ENCODE assay signal across 10 mouse cellular contexts in the genomic region with DNA sequence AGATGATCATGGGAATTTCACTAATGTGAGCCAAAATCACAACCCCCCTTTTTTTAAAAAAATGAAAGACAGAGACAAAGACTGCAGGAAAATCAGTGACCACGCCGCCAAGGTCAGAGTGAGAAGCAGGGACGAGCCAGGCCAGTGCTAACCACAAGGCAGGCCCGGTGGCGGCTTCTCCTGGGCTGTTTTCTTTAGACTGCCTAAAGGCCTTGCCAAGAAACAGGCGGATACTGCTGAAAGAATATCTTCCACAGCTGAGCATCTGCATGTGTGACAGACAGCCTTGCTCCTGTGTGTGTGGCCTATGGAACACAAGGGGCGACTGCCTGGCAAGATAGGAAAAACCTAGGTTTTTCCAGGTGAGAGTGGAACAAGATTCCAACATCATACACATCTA.
DNase-seq lines count a peak whose midpoint lies in the region; ATAC-seq and TF ChIP-seq lines count a peak whose summit lies in the region.
"Had no signal": no experiment of that assay in that cellular context is flagged by ENCODE, and none has a peak within 500 bp of the region (broad histone marks: within the 10 kb centered on the region; RNA-seq: fewer than 3 reads in every experiment).

No protein-coding gene starts in this region.

- H3K4me1 ChIP-seq in kidney, adult 2 months (ENCODE audit: control insufficient read depth, insufficient read depth, low read length), result no peaks in the 10 kb centered on the region
- no peaks in the 10 kb centered on the region for H3K4me1 ChIP-seq in forebrain, embryonic 14.5 days (ENCODE audit: control insufficient read depth, insufficient read depth, low read length)
- peaks cover 12% of the 10 kb centered on the region for H3K4me1 ChIP-seq in forebrain, embryonic 10.5 days

- peak; percentile 27 for DNase-seq in kidney, adult 2 months
- DNase-seq in kidney, adult 11 months, result no peak
- peak; percentile 69 to 75 for DNase-seq in adrenal gland, postnatal 36 days
- peak; percentile 40 for DNase-seq in heart, postnatal 10 days
- no peak for DNase-seq in forebrain, embryonic 14.5 days (ENCODE audit: low spot score)
- no peak for DNase-seq in forebrain, embryonic 10.5 days (ENCODE audit: extremely low spot score, low spot score)

- peak overlapping the region; percentile 24 for H3ac ChIP-seq in C2C12 (ENCODE audit: control insufficient read depth, insufficient read length, low read depth)

- no peak for TF ChIP-seq CTCF in kidney, adult 2 months (conservative IDR thresholded peaks at IDR 0.05; ENCODE audit: insufficient read depth, insufficient read length, low read depth, low read length)
- no peak for TF ChIP-seq CTCF in C2C12 (IDR thresholded peaks at IDR 0.05; ENCODE audit: control insufficient read depth, insufficient read depth, insufficient read length)

- peaks cover 66% of the 10 kb centered on the region for H3K79me3 ChIP-seq in C2C12 (ENCODE audit: low read depth)

- H3K79me2 ChIP-seq in C2C12 (ENCODE audit: control insufficient read depth, insufficient read depth), result peaks cover 99% of the 10 kb centered on the region

- intact Hi-C loops in heart, postnatal 10 days (cut with DNase I), result no loop called here

- no peak overlapping the region for H3K9ac ChIP-seq in forebrain, embryonic 14.5 days (ENCODE audit: low read length)
- H3K9ac ChIP-seq: liver, embryonic 14.5 days had no signal

- no peak overlapping the region for H3K4me2 ChIP-seq in forebrain, embryonic 14.5 days (ENCODE audit: low read length)

- no peak overlapping the region for H3K4me3 ChIP-seq in kidney, adult 2 months (ENCODE audit: insufficient read depth, low read depth, low read length)
- H3K4me3 ChIP-seq in C2C12 (ENCODE audit: insufficient read depth, poor library complexity, severe bottlenecking), result no peak overlapping the region
- no peak overlapping the region for H3K4me3 ChIP-seq in forebrain, embryonic 14.5 days (ENCODE audit: low read depth, low read length)
- no peak overlapping the region for H3K4me3 ChIP-seq in forebrain, embryonic 10.5 days

- H3K27me3 ChIP-seq in kidney, adult 2 months (replicated peaks; ENCODE audit: control insufficient read depth, insufficient read depth, low read length), result no peaks in the 10 kb centered on the region
- no peaks in the 10 kb centered on the region for H3K27me3 ChIP-seq in C2C12 (ENCODE audit: control insufficient read depth, insufficient read depth, insufficient read length)
- no peaks in the 10 kb centered on the region for H3K27me3 ChIP-seq in forebrain, embryonic 14.5 days (replicated peaks; ENCODE audit: control insufficient read depth, insufficient read depth, low read length)
- peaks cover 9% of the 10 kb centered on the region for H3K27me3 ChIP-seq in forebrain, embryonic 10.5 days (ENCODE audit: poor library complexity, severe bottlenecking)

- H3K9me3 ChIP-seq in forebrain, embryonic 14.5 days (replicated peaks; ENCODE audit: control insufficient read depth, low read length), result no peaks in the 10 kb centered on the region
- peaks cover 11% of the 10 kb centered on the region; the same call in 1 of the 2 replicates for H3K9me3 ChIP-seq in forebrain, embryonic 10.5 days

- no peak overlapping the region for H3K27ac ChIP-seq in kidney, adult 2 months (ENCODE audit: insufficient read depth, low read depth, low read length)
- H3K27ac ChIP-seq in forebrain, embryonic 14.5 days (ENCODE audit: low read depth, low read length), result no peak overlapping the region
- no peak overlapping the region for H3K27ac ChIP-seq in forebrain, embryonic 10.5 days
- H3K27ac ChIP-seq: liver, embryonic 14.5 days had no signal

- ATAC-seq in forebrain, embryonic 14.5 days, result no peak
- ATAC-seq in megakaryocyte, adult 5-6 weeks (ENCODE audit: poor library complexity, severe bottlenecking), result no peak

- 66% methylated on average over 7 of the region's 7 CpGs for WGBS in kidney, adult 2 months
- WGBS in forebrain, embryonic 14.5 days, result 72% methylated on average over 7 of the region's 7 CpGs
- 85% methylated on average over 7 of the region's 7 CpGs for WGBS in forebrain, embryonic 10.5 days

- TF ChIP-seq POLR2A in kidney, adult 2 months (IDR thresholded peaks at IDR 0.05; ENCODE audit: low read depth, low read length), result no peak

- no peaks in the 10 kb centered on the region for H3K36me3 ChIP-seq in kidney, adult 2 months (ENCODE audit: control insufficient read depth, insufficient read depth, low read length)
- peaks cover 65% of the 10 kb centered on the region for H3K36me3 ChIP-seq in C2C12 (ENCODE audit: control insufficient read depth, insufficient read depth)
- H3K36me3 ChIP-seq in forebrain, embryonic 14.5 days (ENCODE audit: control insufficient read depth, insufficient read depth, low read length), result no peaks in the 10 kb centered on the region
- H3K36me3 ChIP-seq in forebrain, embryonic 10.5 days (replicated peaks), result no peaks in the 10 kb centered on the region
- H3K36me3 ChIP-seq: G1E had no signal

TF ChIP-seq in C2C12, 6 proteins besides CTCF, POLR2A, EP300 and RAD21:
- TF ChIP-seq MAX (IDR thresholded peaks at IDR 0.05) (no peak), MYOD1 (IDR thresholded peaks at IDR 0.05; ENCODE audit: control insufficient read depth, insufficient read length, low read depth) (no peak), MYOG (IDR thresholded peaks at IDR 0.05; ENCODE audit: control insufficient read depth, extremely low read depth, insufficient read length) (no peak), FOSL1 (IDR thresholded peaks at IDR 0.05; ENCODE audit: insufficient read depth, low read length, poor library complexity, severe bottlenecking) (no peak), USF1 (IDR thresholded peaks at IDR 0.05; ENCODE audit: low read depth) (no peak), CEBPB (IDR thresholded peaks at IDR 0.05; ENCODE audit: low read depth) (no peak)

Comparison
In these comparisons a context has a peak if more than half of its experiments do, and no peak if none do; other contexts are left out.
1. DNase-seq: peak in kidney, adult 2 months (single experiment), adrenal gland, postnatal 36 days (2 of 2) and heart, postnatal 10 days (2 of 2); none in kidney, adult 11 months (single experiment), forebrain, embryonic 14.5 days (single experiment) and forebrain, embryonic 10.5 days (single experiment).